Mouse (Mus musculus): ENCODE data around the gene Zfp36l1.
A peak's percentile ranks its signal among the peaks of the same experiment; 100 is the strongest.

Gene Zfp36l1

GRCm38 (mm10) chr12:80108896-80109668 is 3.7 kb downstream of the Zfp36l1 start:
- peak; percentile 89 for DNase-seq

DNA sequence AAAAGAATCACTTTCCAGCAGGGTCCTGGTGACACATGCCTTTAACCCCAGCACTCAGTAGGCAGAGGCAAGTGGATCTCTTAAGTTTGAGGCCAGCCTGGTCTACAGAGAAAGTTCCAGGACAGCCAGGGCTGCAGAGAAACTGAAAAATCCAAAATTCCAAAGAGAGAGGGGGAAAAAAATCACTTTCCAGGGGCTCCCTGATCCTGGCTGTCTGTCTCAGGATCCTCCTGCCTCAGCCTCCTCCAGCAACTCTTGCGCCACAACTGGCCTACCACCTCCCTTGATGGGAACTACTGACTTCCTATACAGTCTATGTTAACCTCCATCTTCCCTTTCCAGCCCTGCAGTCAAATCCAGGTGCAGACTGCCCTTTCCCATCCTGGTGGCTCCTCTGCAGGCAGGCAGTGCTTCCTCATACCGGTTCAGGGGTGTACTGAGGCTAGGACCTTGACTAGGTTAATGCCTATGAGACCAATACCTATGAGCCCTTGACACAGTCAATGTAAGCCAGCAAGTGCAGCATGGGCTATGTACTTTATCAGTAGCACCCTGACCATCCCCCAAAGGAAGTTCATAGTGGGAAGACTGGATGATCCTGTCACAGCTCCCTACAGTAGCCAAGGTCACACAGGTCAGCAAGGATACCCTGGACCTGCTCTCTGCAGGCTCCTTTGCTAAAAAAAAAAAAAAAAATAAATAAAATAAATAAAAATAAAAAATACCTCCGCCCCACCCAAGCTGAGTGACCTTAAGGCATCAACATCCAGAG is 5.7 kb downstream of the Zfp36l1 start:
- no peak for DNase-seq

DNA sequence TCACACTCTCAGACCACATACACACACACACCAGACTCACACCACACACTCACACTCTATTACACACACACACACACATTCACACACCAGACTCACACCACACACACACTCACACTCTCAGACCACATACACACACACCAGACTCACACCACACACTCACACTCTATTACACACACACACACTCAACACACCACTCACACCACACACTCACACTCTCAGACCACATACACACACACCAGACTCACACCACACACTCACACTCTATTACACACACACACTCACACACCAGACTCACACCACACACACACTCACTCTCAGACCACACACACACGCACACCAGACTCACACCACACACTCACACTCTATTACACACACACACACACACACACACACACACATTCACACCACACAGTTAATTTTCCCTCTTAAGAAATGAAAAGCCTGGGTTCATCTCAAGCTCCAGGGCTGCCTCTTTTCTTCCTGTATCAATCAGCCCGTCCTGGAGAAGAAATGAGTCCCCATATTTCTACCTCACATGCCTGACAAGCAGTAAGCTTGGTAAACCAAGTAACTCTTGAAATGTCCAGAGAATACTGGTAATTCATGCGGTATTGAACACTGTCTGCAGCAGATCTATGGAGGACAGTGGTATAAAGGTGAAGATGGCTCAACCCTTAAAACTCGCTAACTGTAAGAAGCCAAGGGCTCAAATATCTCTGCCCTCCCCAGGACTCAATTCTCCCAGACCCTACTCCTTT is 6.5 kb downstream of the Zfp36l1 start:
- DNase-seq = no peak

DNA sequence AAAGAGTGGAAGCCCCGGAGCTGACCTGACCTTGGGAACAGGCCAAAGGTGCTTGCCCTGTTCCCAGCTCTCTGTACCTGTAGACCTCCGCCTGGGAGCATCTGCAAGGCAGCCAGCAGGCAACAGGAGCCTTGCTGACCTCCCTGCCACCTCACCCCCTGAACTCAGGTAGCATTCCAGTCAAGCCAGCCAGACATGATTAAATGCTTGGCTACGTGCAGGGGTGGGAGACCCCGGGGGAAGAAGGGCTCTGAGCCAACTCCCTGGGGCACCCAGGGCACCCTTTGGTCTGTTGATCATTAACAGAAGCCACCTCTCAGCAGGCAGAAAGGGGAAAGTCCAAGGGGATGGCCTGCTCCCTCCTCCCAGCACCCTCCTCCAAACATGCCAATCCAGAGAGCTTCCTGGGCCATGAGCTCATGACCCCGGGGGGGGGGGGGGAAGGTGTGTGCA is 9.3 kb downstream of the Zfp36l1 start:
- DNase-seq = peak; percentile 61

- DNase-seq = no peak
Observed at GRCm38 (mm10) chr12:80103089-80103488, 9.7 kb downstream of the Zfp36l1 start.

- DNase-seq = no peak
Observed at GRCm38 (mm10) chr12:80098825-80099224, 14.0 kb downstream of the Zfp36l1 start.

DNA sequence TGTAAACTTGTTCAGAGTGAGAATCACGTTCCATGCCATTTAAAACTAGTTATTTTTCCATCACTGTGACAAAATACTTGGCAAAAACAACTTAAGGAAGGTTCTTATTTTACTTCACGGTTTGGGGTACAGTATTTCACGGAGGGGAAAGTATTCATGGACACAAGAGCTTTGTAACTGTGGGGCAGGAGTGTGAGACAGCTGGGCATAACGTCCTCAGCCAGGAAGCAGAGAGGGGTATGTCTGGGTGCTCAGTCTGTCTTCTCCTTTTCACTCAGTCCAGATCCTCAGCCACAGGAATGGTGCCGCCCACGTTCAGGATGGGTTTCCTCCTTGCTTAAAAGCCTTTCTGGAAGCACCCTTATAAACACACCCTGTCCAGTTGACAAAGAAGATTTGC is 16.1 kb downstream of the Zfp36l1 start:
- no peak for DNase-seq

GRCm38 (mm10) chr12:80092787-80093186 is 20.0 kb downstream of the Zfp36l1 start:
- no peak for DNase-seq

DNA sequence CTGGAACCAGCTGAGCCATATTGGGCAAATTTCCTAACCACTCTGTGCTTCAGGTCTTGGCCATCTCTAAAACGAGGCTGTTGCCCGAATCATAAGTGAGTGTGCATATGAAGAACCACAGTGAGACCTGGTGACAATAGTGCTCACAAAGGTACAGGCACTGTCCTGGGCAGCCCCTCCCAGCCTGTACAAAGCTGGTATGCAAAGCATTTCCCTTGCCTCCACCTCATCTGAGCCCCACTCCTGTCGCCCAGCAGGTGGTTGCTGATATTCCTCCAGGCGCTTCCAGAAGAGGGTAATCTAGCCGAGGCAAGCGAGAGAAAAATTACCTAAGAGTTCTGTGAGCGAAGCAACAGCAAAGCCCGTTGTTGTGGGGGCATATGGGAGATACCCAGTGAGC is 21.7 kb downstream of the Zfp36l1 start:
- peak; percentile 52 for DNase-seq

DNA sequence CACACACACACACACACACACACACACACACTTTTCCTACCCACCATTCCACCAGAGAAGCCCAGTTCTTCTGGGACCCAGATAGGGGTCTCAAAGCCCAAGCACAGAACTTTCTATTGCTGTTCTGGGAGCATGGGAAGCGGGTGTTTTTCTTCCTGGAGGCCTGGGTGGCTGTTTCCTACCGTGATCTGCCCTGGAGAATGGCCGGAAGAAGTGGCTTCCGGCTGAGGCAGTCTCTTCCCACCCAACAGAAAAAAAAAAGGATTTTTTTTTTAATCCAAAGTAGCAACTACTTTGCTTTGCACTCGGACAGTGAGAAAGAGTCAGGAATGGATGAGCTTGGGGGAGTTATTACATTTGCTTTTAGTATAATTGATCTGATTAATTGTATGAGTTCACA is 22.3 kb downstream of the Zfp36l1 start:
- no peak for DNase-seq

- DNase-seq = peak; percentile 29
Observed at GRCm38 (mm10) chr12:80088143-80088542, 24.7 kb downstream of the Zfp36l1 start.

GRCm38 (mm10) chr12:80084446-80085112 is 28.2 kb downstream of the Zfp36l1 start:
- no peak for DNase-seq

GRCm38 (mm10) chr12:80083937-80084336 is 28.9 kb downstream of the Zfp36l1 start:
- peak; percentile 90 for DNase-seq

- DNase-seq = no peak
Observed at GRCm38 (mm10) chr12:80083133-80083821, 29.5 kb downstream of the Zfp36l1 start.

DNA sequence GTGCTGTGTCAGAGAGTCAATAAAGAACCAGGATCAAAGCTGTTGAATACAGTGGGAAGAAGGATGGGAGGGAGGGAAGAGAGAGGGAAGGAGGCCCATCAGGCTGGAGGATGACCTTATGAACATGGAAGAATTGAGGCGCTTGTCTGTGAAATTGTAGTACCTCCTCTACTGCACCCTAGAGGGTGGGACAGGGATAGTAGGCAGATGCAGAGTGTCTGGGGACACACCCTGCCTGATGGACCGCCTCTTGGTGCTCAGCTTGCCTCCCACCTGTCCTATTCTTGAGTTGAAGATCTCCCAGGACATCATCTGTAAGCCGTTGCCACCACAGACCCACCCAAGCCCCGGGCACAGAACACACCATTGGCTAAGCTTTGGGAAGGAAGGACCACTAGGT is 30.1 kb downstream of the Zfp36l1 start:
- peak; percentile 71 for DNase-seq

DNA sequence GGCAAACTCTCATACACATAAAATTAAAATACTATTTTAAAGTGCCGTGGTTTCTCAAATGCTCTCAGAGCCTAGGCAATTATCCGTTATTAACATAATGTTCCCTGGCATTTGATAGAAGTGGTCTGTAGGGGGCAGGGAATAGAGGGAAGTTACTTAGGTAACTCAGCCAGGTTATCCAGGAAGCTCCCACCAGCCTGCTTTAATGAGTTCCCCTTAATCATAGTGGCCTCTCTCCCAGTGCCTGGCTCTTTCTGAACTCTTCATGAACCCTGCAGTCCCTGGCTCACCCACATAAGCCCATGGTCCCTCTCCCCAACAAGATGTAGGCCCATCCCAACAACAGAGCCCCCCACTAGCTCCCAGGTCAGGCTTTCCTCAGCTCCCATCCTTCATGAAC is 31.4 kb downstream of the Zfp36l1 start:
- no peak for DNase-seq

- DNase-seq = no peak
Observed at GRCm38 (mm10) chr12:80079937-80080336, 32.9 kb downstream of the Zfp36l1 start.

- no peak for DNase-seq
Observed at GRCm38 (mm10) chr12:80074331-80074730, 38.5 kb downstream of the Zfp36l1 start.

GRCm38 (mm10) chr12:80070534-80071287 is 42.1 kb downstream of the Zfp36l1 start:
- DNase-seq = no peak

- DNase-seq = no peak
Observed at GRCm38 (mm10) chr12:80069040-80069439, 43.8 kb downstream of the Zfp36l1 start.

DNA sequence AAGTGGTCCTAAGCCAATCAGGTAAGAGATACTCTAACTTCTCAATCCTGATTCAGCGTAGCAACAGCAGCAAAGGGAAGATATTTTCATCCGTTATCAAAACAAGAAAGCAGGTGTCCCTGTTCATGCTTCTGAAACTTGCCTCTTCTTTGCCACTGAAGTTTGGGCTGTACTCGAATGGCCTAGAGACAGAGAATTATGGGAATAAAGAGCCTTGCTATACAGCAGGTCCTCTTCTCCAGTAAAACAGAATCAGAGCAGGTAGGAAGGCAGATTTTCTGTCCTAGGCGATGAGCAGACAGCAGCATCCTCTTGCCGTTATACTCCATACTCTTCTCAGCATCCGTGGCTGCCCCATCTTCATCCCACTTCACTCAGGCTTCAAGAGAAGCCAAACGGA is 44.8 kb downstream of the Zfp36l1 start:
- DNase-seq = no peak
